In genomic region chr5:147834841-147835500, GRCm38 (mm10) we compare ENCODE assay signal across 12 mouse cellular contexts. TPM values are rescaled to one million over a fixed set of nuclear protein-coding genes. Genes with fewer than 3 reads are reported as not detected.
DNase-seq lines count a peak whose midpoint lies in the region; ATAC-seq and TF ChIP-seq lines count a peak whose summit lies in the region.
"Had no signal": no experiment of that assay in that cellular context is flagged by ENCODE, and none has a peak within 500 bp of the region (broad histone marks: within the 10 kb centered on the region; RNA-seq: fewer than 3 reads in every experiment).

No protein-coding gene starts in this region.

- no peak overlapping the region; the same call in 1 of the 2 replicates for H3K27ac ChIP-seq in heart, embryonic 13.5 days (replicated peaks)
- H3K27ac ChIP-seq in ES-E14 (ENCODE audit: insufficient read depth, low read depth, low read length, poor library complexity, severe bottlenecking), result no peak overlapping the region
- no peak overlapping the region for H3K27ac ChIP-seq in embryonic facial prominence, embryonic 13.5 days
- H3K27ac ChIP-seq in limb, embryonic 10.5 days, result peak overlapping the region; percentile 5; the same call in 1 of the 2 replicates

- no peaks in the 10 kb centered on the region for H3K36me3 ChIP-seq in heart, embryonic 13.5 days
- no peaks in the 10 kb centered on the region for H3K36me3 ChIP-seq in ES-E14 (ENCODE audit: control insufficient read depth, insufficient read depth, low read length, poor library complexity, severe bottlenecking)
- no peaks in the 10 kb centered on the region for H3K36me3 ChIP-seq in embryonic facial prominence, embryonic 13.5 days
- H3K36me3 ChIP-seq in limb, embryonic 10.5 days, result no peaks in the 10 kb centered on the region

- peak overlapping the region; percentile 61; the same call in 1 of the 2 replicates for H3K9ac ChIP-seq in heart, embryonic 13.5 days
- H3K9ac ChIP-seq in ES-E14 (ENCODE audit: insufficient read depth, low read depth, low read length, poor library complexity, severe bottlenecking), result 0 out of 2 replicates have a peak overlapping the region, but pooled peaks have one; percentile 12
- no peak overlapping the region for H3K9ac ChIP-seq in embryonic facial prominence, embryonic 13.5 days

- no peaks in the 10 kb centered on the region for H3K9me3 ChIP-seq in heart, embryonic 13.5 days
- H3K9me3 ChIP-seq in ES-E14 (ENCODE audit: control insufficient read depth, insufficient read depth, low read depth, low read length), result no peaks in the 10 kb centered on the region
- H3K9me3 ChIP-seq in embryonic facial prominence, embryonic 13.5 days, result no peaks in the 10 kb centered on the region
- no peaks in the 10 kb centered on the region for H3K9me3 ChIP-seq in limb, embryonic 10.5 days (replicated peaks)

- in situ Hi-C loops in ES-E14 (cut with MboI; ENCODE audit: low sequenced_read_pairs in 2 of 2, unreplicated experiment in 2 of 2), result no loop called here

- 8% methylated on average over 17 of the region's 17 CpGs for WGBS in heart, embryonic 13.5 days
- 8% methylated on average over 17 of the region's 17 CpGs for WGBS in embryonic facial prominence, embryonic 13.5 days
- WGBS in limb, embryonic 10.5 days, result 6% methylated on average over 17 of the region's 17 CpGs

- no peak overlapping the region for H3K4me3 ChIP-seq in heart, embryonic 13.5 days
- peak overlapping the region; percentile 13 to 34; a peak in 1 of 4 replicates for H3K4me3 ChIP-seq in ES-E14 (ENCODE audit: insufficient read depth in 1 of 2, low read depth in 1 of 2, low read length in 2 of 2, poor library complexity in 1 of 2, severe bottlenecking in 1 of 2)
- no peak overlapping the region; the same call in 1 of the 2 replicates for H3K4me3 ChIP-seq in embryonic facial prominence, embryonic 13.5 days
- peak overlapping the region; percentile 31 for H3K4me3 ChIP-seq in limb, embryonic 10.5 days

- H3K4me2 ChIP-seq in heart, embryonic 13.5 days, result peak overlapping the region; percentile 46
- peak overlapping the region; percentile 36 for H3K4me2 ChIP-seq in embryonic facial prominence, embryonic 13.5 days

- no peaks in the 10 kb centered on the region for H3K27me3 ChIP-seq in heart, embryonic 13.5 days (replicated peaks)
- H3K27me3 ChIP-seq in embryonic facial prominence, embryonic 13.5 days, result peaks cover 23% of the 10 kb centered on the region
- H3K27me3 ChIP-seq in limb, embryonic 10.5 days (ENCODE audit: low read depth, poor library complexity, severe bottlenecking), result peaks cover 20% of the 10 kb centered on the region
- H3K27me3 ChIP-seq: CH12.LX had no signal

- DNase-seq in heart, postnatal 4 days, result no peak
- no peak for DNase-seq in ES-E14 (ENCODE audit: low read depth, low spot score)
- DNase-seq in limb, embryonic 10.5 days (ENCODE audit: low spot score), result peak; percentile 49
- no peak for DNase-seq in urinary bladder, postnatal 36 days (ENCODE audit: low spot score in 2 of 2)
- no peak for DNase-seq in spleen, postnatal 4 days (ENCODE audit: low spot score in 2 of 2)
- DNase-seq in layer of hippocampus, adult 11-12 months (ENCODE audit: low spot score), result no peak
- DNase-seq: cerebellum, adult 8-10 months; right cerebral cortex, postnatal 25 days; thymus, postnatal 36 days had no signal

- no peak for ATAC-seq in heart, embryonic 13.5 days (ENCODE audit: extremely low read depth, insufficient number of reproducible peaks, low FRiP score, low TSS enrichment)
- ATAC-seq in embryonic facial prominence, embryonic 13.5 days (ENCODE audit: insufficient number of reproducible peaks, insufficient read depth, low FRiP score, low TSS enrichment, low read depth), result no peak

- peaks cover 12% of the 10 kb centered on the region for H3K4me1 ChIP-seq in heart, embryonic 13.5 days
- peaks cover 0 to 22% of the 10 kb centered on the region in 2 experiments; a peak in 1 of 4 replicates for H3K4me1 ChIP-seq in ES-E14 (ENCODE audit: control insufficient read depth in 2 of 2, insufficient read depth in 2 of 2, low read length in 2 of 2, poor library complexity in 1 of 2)
- peaks cover 3% of the 10 kb centered on the region; the same call in 1 of the 2 replicates for H3K4me1 ChIP-seq in embryonic facial prominence, embryonic 13.5 days
- H3K4me1 ChIP-seq in limb, embryonic 10.5 days, result peaks cover 9% of the 10 kb centered on the region

TF ChIP-seq in ES-E14, 5 proteins besides CTCF, POLR2A, EP300 and RAD21:
- TF ChIP-seq ZC3H11A (IDR thresholded peaks at IDR 0.05; ENCODE audit: borderline replicate concordance, low read depth, low read length), result no peak
- TF ChIP-seq MAFK (IDR thresholded peaks at IDR 0.05; ENCODE audit: insufficient read depth, low read depth, low read length), result no peak
- no peak for TF ChIP-seq ZNF384 (IDR thresholded peaks at IDR 0.05; ENCODE audit: low read depth, low read length)
- TF ChIP-seq CHD2 (IDR thresholded peaks at IDR 0.05; ENCODE audit: low read depth, low read length), result no peak
- no peak for TF ChIP-seq HCFC1 (IDR thresholded peaks at IDR 0.05; ENCODE audit: borderline replicate concordance, insufficient read depth, low read length)

RNA-seq across cellular contexts. Expression of gene Pomp, which starts 25.3 kb away (rescaled TPM):
- 303 and 356 TPM in 2 replicates for polyA plus RNA-seq in heart, embryonic 13.5 days (2015; fragmentation: Nextera tagmentation; extraction: Ambion mirVana)
- 100 to 1,000 TPM; 129 to 148 TPM for total RNA-seq in heart, postnatal 4 days (2021)
- total RNA-seq in ES-E14 (2012; rRNA removed), result 97.3 and 165 TPM in 2 replicates
- 438 and 500 TPM in 2 replicates for polyA plus RNA-seq in embryonic facial prominence, embryonic 13.5 days (2015; fragmentation: Nextera tagmentation; extraction: Ambion mirVana)
- 467 and 519 TPM in 2 replicates for polyA plus RNA-seq in limb, embryonic 10.5 days (2016; fragmentation: Nextera tagmentation; extraction: Ambion mirVana)

RNA-seq across cellular contexts. Expression of gene Slc46a3, which starts 59.6 kb away (rescaled TPM):
- 2.5 and 3.5 TPM in 2 replicates for polyA plus RNA-seq in heart, embryonic 13.5 days (2015; fragmentation: Nextera tagmentation; extraction: Ambion mirVana)
- total RNA-seq in heart, postnatal 4 days (2021), result 1 to 10 TPM; 3.1 to 3.7 TPM
- 4.1 and 7.0 TPM in 2 replicates for total RNA-seq in ES-E14 (2012; rRNA removed)
- polyA plus RNA-seq in embryonic facial prominence, embryonic 13.5 days (2015; fragmentation: Nextera tagmentation; extraction: Ambion mirVana), result 2.0 and 3.2 TPM in 2 replicates
- 1.3 and 2.4 TPM in 2 replicates for polyA plus RNA-seq in limb, embryonic 10.5 days (2016; fragmentation: Nextera tagmentation; extraction: Ambion mirVana)

Comparison
In these comparisons a context has a peak if more than half of its experiments do, and no peak if none do; other contexts are left out.
1. H3K4me3 ChIP-seq: peak in ES-E14 (2 of 2) and limb, embryonic 10.5 days (single experiment); none in heart, embryonic 13.5 days (single experiment) and embryonic facial prominence, embryonic 13.5 days (single experiment).